Mouse (Mus musculus) embryonic fibroblast, embryonic 13.5 days (primary cell): ENCODE data around the gene Rab8a. TPM values are rescaled to one million over a fixed set of nuclear protein-coding genes. Genes with fewer than 3 reads are reported as not detected.

Experiments
- H3K27ac ChIP-seq: 2 replicates; pipeline ENCODE4 v1.5.1; 2012; ENCODE audit warnings: low read length, control low read depth, inconsistent platforms; ENCODE audit not compliant: insufficient read depth
- H3K4me1 ChIP-seq: 2 replicates; pipeline ENCODE4 v1.6.1; 2011; ENCODE audit warnings: low read length; ENCODE audit not compliant: control insufficient read depth, insufficient read depth
- H3K4me3 ChIP-seq: 2 replicates; pipeline ENCODE4 v1.5.1; 2011; ENCODE audit warnings: mild to moderate bottlenecking, control low read depth, low read length; ENCODE audit not compliant: insufficient read depth
- CTCF ChIP-seq: IDR thresholded peaks from 2 replicates; pipeline ENCODE4 v1.5.1; 2011; ENCODE audit warnings: mild to moderate bottlenecking, control low read depth, low read length, moderate library complexity, borderline replicate concordance; ENCODE audit not compliant: insufficient read depth
- POLR2A ChIP-seq: IDR thresholded peaks from 2 replicates; pipeline ENCODE4 v1.6.1; 2011; ENCODE audit warnings: low read depth, mild to moderate bottlenecking, control low read depth, low read length, moderate library complexity
- polyA plus RNA-seq: library from polyadenylated mRNA; stranded (reverse); fragments of >200 nt; gene quantifications from 2 replicates; pipeline ENCODE4 v1.2.4, GENCODE M21; 2011; ENCODE audit warnings: low read depth; ENCODE audit not compliant: missing spikeins, insufficient read length

Gene Rab8a
- polyA plus RNA-seq, 1 experiment: 102 TPM

- TF ChIP-seq POLR2A (no peak), CTCF (no peak)
- no peak overlapping the region for H3K27ac ChIP-seq
- H3K4me3 ChIP-seq: no peak overlapping the region
- no peaks in the 10 kb centered on the region for H3K4me1 ChIP-seq
Measured at GRCm38 (mm10) chr8:72169681-72170249, 8.8 kb downstream of the Rab8a start.

GRCm38 (mm10) chr8:72177346-72177925, 16.4 kb downstream of the Rab8a start:
- Histone ChIP-seq H3K4me3 (no peak overlapping the region), H3K27ac (no peak overlapping the region), H3K4me1 (no peaks in the 10 kb centered on the region)
- peak; percentile 46; the same call in 1 of the 2 replicates for TF ChIP-seq CTCF
- TF ChIP-seq POLR2A: no peak

GRCm38 (mm10) chr8:72183554-72184202, 22.7 kb downstream of the Rab8a start:
- H3K4me3 ChIP-seq: no peak overlapping the region
- no peak for TF ChIP-seq CTCF
- TF ChIP-seq POLR2A: no peak

GRCm38 (mm10) chr8:72187793-72188331, 26.9 kb downstream of the Rab8a start:
- no peak overlapping the region for H3K4me3 ChIP-seq
- H3K4me1 ChIP-seq: no peaks in the 10 kb centered on the region
- no peak for TF ChIP-seq POLR2A
- no peak for TF ChIP-seq CTCF
- no peak overlapping the region for H3K27ac ChIP-seq

More at GRCm38 (mm10) chr8:72183554-72184202, 22.7 kb downstream of the Rab8a start:
- Histone ChIP-seq H3K27ac (no peak overlapping the region), H3K4me1 (no peaks in the 10 kb centered on the region)

DNA sequence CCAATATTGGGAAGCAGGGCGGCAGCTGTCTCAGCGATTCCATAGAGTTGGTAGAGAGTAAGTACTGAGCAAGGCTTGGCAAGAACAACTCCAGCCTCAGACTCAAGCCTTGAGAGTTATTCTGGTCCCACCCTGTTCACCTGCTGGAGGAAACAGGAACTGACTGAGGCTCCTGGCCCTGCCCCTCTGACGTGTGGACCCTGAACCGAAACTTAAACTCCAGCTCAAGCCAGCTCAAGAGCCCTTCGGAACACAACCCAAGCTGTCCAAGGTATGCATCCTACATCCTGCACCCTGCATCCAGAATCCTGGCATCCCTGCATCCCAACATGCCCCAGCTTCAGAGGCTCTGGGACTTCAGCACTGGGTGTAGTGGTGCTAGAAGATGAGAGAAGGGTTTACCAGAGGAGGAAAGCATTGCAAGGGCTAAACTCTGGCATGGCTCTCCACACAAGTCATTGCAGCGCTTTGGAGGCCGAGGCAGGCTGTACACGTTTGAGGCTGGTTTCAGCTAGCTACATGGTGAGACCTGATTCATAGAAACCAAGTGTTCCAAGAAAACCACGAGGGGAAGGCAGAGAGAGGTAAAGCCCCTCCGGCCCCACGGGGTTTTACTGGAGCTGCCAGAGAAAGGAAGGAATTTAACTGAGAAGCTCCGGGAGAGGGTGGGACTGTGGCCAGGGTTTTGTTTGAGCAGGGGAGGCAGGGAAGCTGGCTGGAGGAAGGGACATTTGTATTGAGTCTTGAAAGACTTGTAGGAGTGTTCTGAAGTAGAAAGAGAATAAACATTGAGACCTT, 28.6 kb downstream of the Rab8a start, which contains the start of gene Hsh2d:
Gene Hsh2d (plus strand): TSS at position 222 of the 798 bp plus-strand sequence.
- no peak within 1 kb of the TSS for H3K4me3 ChIP-seq
- TF ChIP-seq POLR2A (no peak), CTCF (no peak)
- H3K27ac ChIP-seq: no peak within 1 kb of the TSS
- H3K4me1 ChIP-seq: no peaks in the 10 kb centered on the region

DNA sequence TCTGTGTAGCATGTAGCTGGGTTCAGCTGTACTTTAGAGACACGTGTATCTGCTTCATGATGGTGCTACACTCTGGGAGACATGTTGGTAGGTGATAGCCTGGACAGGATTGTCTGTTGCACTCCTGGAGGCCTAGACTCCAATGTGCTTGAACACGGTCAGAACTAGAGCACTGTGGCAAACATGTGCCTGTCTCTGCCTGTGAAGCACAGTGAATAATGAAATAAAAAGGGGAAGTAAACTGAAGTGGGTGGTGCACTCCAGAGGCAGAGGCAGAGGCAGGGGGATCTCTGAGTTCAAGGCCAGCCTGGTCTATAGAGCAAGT, 29.2 kb downstream of the Rab8a start:
- no peaks in the 10 kb centered on the region for H3K4me1 ChIP-seq

DNA sequence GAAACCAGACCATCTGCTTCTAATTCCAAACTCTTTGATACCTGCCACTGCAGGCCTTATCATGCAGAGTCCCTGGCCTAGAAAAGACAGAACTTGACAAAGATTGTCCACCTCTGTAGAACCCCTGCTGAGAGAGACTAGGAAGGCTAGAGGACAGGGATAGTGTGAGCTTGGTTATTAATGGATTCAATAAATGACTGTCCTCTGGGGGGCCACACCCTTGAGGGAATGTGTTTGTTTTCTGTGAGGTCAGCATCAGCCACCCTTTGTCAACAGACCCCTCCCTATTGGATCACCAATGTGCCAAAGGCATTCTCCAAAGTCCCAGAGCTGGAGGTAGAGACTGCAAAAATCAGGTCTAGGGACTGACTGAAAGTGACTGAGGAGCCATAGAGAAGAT, 31.1 kb downstream of the Rab8a start:
- TF ChIP-seq POLR2A: no peak
- TF ChIP-seq CTCF: no peak
- no peak overlapping the region for H3K4me3 ChIP-seq
- H3K4me1 ChIP-seq: no peaks in the 10 kb centered on the region
- no peak overlapping the region for H3K27ac ChIP-seq

More for the DNA sequence above, 29.2 kb downstream of the Rab8a start:
- Histone ChIP-seq H3K4me3 (no peak overlapping the region), H3K27ac (no peak overlapping the region)
- TF ChIP-seq POLR2A (no peak), CTCF (no peak)

DNA sequence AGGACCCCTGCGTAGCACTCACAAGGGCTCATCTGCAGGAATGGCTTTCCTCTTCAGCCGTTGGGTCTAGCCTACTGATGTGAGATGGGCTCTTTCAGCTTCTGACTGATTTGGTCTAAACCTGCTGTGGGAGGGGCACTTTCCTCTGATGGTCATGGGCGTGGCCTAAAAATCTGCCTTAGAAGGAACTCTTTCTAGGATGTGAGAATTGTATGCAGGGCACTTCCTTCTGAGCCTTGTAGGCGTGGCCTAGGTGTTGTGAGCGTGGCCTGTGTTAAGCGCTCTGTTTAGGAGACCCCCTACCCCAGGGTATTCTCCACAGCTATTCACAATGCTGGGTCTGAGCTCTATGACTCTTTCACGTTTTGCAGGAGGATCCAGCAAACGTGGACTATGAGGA, 37.0 kb downstream of the Rab8a start:
- Histone ChIP-seq H3K4me3 (no peak overlapping the region), H3K4me1 (no peaks in the 10 kb centered on the region), H3K27ac (no peak overlapping the region)
- no peak for TF ChIP-seq POLR2A
- no peak for TF ChIP-seq CTCF

DNA sequence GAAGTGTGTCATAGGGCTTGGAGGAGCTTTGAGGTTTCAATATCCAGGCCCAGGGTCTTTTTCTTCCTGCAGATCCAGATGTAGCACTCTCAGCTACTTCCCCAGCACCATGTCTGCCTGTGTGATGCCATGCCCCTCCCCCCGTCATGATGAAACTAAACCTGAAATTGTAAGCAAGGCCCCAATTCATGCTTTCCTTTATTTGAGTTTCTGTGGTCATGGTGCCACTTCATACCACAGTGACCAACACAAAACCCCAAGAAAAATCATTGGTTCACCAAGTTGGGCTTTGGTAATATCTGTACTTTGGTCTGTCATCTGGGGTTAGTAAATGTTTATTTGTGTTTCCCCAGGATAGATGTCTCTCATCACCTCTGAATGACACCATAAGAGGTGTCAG, 47.6 kb downstream of the Rab8a start:
- no peaks in the 10 kb centered on the region for H3K4me1 ChIP-seq

DNA sequence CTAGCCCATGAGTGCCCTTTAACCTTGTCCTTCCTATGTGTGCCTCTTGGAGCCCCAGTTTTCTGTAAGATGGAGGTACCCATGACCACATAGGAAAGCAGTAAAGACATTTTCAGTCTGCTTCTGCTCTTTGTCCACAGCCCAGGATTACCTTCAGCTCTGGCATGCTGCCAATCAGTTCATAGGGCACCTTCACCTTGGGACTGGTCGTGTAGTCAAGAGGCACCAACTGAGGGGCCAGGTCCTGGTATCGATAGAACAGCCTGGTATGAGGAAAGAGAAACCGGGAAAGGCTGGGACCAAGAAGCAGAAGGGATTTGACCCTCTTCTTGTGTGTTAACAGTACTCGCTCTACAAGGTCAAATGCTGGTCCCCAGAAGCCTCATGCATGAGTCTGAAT, 49.2 kb downstream of the Rab8a start:
- TF ChIP-seq POLR2A (no peak), CTCF (no peak)
- Histone ChIP-seq H3K27ac (no peak overlapping the region), H3K4me1 (no peaks in the 10 kb centered on the region), H3K4me3 (no peak overlapping the region)

More for the DNA sequence above, 47.6 kb downstream of the Rab8a start:
- TF ChIP-seq CTCF (no peak), POLR2A (no peak)
- no peak overlapping the region for H3K27ac ChIP-seq
- H3K4me3 ChIP-seq: no peak overlapping the region
